Mouse (Mus musculus) G1E (cell line): ENCODE measurements around the gene Ppme1.

ENCODE experiments used
- CTCF ChIP-seq: IDR thresholded peaks from 2 replicates; pipeline ENCODE4 v1.5.1; 2012; ENCODE audit warnings: low read depth, low read length, inconsistent platforms, mixed read lengths
- GATA1 ChIP-seq: IDR thresholded peaks from 2 replicates; pipeline ENCODE4 v1.6.1; 2012; ENCODE audit warnings: borderline replicate concordance, low read length, inconsistent platforms, mixed read lengths
- POLR2AphosphoS5 ChIP-seq: IDR thresholded peaks from 2 replicates; pipeline ENCODE4 v1.6.1; 2012; ENCODE audit warnings: low read depth, low read length, inconsistent platforms; ENCODE audit not compliant: insufficient replicate concordance
- TAL1 ChIP-seq: conservative IDR thresholded peaks from 2 replicates; pipeline ENCODE4 v1.6.1; 2012; ENCODE audit warnings: low read depth, low read length, inconsistent platforms, mixed read lengths

DNA sequence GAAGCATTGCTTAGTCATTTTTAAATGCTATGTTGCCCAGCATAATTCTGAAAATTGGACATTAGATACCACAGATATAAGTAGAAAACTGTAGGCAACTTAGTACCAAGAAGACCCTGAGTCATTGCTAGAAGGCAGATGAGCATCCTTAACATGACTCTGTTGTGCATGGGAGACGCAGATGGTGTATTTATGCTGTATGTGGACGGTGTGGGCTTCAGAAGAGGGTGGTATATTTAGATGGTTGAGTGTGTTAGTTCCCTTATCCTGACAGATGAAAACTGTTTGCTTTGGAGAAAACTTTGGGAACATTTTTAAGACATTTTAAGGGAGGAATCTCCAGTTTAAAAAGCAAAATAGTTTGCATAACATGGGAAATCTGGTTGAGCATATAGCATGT is 16.1 kb upstream of the Ppme1 start:
- TF ChIP-seq GATA1, result no peak
- no peak for TF ChIP-seq CTCF
- no peak for TF ChIP-seq POLR2AphosphoS5
- no peak for TF ChIP-seq TAL1
